Mouse (Mus musculus) G1E (cell line): ENCODE measurements at regions not wholly inside any gene's neighbourhood (a gene's known extent, or its start where the extent isn't known, plus 50 kb on each side); places are given as distances from the start of the nearest gene placed in this dataset.

Source experiments
- CTCF ChIP-seq: IDR thresholded peaks from 2 replicates; pipeline ENCODE4 v1.5.1; 2012; ENCODE audit warnings: low read depth, low read length, inconsistent platforms, mixed read lengths
- GATA1 ChIP-seq: IDR thresholded peaks from 2 replicates; pipeline ENCODE4 v1.6.1; 2012; ENCODE audit warnings: borderline replicate concordance, low read length, inconsistent platforms, mixed read lengths
- GATA2 ChIP-seq: IDR thresholded peaks from 2 replicates; pipeline ENCODE4 v1.6.1; 2012; ENCODE audit warnings: low read depth, low read length, inconsistent platforms, borderline replicate concordance
- POLR2AphosphoS5 ChIP-seq: IDR thresholded peaks from 2 replicates; pipeline ENCODE4 v1.6.1; 2012; ENCODE audit warnings: low read depth, low read length, inconsistent platforms; ENCODE audit not compliant: insufficient replicate concordance
- TAL1 ChIP-seq: conservative IDR thresholded peaks from 2 replicates; pipeline ENCODE4 v1.6.1; 2012; ENCODE audit warnings: low read depth, low read length, inconsistent platforms, mixed read lengths

DNA sequence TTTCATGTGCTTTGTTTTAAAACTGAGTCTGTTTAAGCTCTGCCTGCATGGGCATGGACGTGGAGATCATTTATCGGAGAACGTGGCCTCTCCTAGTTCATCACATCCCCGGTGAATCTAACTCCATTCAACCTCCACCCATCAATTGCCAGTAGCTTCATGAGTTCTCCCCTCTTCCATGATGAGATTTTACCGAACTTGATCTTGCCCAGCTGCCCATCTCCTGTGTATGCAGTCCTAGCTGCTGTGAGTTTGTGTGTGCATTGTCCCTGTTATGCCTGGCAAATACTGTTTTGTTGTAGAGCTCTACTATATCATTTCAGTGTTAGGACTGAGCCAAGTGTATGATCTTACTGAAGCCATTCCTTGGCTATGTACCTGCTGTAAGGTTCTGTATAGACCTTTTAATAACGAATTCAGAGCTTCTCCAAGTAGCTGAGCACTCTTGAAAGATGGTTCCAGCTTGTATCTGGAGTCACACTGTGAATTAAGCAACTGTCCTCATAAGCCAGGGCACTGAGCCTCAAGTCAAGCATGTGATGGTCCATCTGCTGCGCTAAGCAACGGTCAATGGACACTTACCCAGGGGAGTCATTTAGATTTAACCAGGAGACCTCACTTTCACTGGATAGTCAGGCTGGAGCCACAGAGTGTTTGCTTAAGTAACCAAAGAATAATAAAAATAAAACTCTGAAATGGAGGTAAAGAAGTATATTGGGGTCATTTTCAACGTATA is 484.5 kb downstream of the Ptprc start:
- TF ChIP-seq CTCF (no peak), POLR2AphosphoS5 (no peak), TAL1 (no peak), GATA1 (no peak), GATA2 (no peak)
